Mouse (Mus musculus) cerebellum, adult 2 months (tissue): ENCODE data around the gene Suclg1.

Experiments
- CTCF ChIP-seq: fragments of 200-500 bp; IDR thresholded peaks from 2 replicates; pipeline ENCODE4 v1.5.1; 2011; ENCODE audit warnings: low read depth, mild to moderate bottlenecking, control low read depth, low read length, moderate library complexity, borderline replicate concordance; ENCODE audit not compliant: insufficient read depth
- POLR2A ChIP-seq: fragments of 200-500 bp; IDR thresholded peaks from 2 replicates; pipeline ENCODE4 v1.6.1; 2011; ENCODE audit warnings: low read length, control low read depth, borderline replicate concordance; ENCODE audit not compliant: insufficient read depth

GRCm38 (mm10) chr6:73209598-73209997, 38.6 kb upstream of the Suclg1 start:
- no peak for TF ChIP-seq POLR2A
- no peak for TF ChIP-seq CTCF
